Mouse (Mus musculus): ENCODE measurements around the gene Msh3.

Gene Msh3

GRCm38 (mm10) chr13:92330621-92331020, 24.2 kb downstream of the Msh3 start:
- no peak for DNase-seq (ENCODE audit: low spot score in 2 of 2)

DNA sequence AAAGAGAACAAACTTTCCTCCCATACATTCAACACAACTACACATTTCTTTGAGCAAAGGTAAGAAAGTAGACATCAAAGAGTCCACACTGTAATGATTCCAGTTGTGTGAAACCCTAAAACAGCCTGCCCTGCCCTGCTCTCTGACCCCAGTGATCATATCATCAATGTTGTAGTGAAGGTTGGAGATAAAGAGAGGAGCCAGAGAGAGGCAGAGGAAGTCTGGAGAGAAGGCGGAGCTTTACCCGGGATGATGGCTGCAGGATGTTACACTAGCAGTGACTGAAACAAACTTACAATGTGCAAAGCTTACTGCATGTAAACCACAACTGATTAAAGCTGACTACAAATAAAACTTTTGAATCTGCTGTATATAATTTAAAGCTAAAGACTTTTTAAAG, 26.8 kb downstream of the Msh3 start:
- no peak for DNase-seq (ENCODE audit: low spot score in 2 of 2)

DNA sequence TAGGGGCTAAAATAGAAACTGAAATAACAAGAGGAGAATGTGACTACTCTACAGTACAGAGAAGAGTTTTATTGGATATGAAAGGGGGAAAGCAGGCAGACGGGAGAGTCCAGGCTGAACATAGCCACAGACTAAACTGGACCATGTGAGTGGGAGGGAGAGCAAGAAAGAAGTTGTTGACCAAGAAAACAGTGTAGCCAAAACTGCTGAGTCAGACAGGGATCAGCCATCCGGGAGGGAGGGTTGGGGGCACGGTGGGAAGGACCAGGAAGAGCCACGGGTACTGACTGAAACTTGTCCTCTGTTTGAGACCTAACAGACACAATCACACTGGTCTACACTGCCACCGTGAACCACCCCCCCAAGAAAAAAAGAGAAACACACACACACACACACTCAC, 28.8 kb downstream of the Msh3 start:
- DNase-seq (ENCODE audit: low spot score in 2 of 2), result no peak

DNA sequence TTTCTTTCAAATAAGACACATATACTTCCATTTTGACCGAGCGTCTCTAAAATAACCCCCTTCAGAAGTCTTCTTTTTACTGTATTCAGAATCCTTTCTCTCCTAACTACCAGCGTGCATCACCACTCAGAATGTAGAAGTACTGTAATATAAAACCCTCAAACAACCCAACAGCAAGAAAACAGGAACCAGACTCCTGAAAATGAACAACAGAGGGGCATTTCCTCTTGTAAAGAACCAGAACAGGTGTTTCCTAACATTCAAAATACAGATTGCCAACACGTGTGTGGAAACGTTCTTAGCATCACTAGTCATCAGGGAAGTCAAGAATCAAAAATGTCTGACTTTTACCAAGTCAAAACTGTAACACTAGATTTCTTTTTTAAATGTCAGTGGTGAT, 34.0 kb downstream of the Msh3 start:
- DNase-seq (ENCODE audit: low spot score in 2 of 2), result no peak

GRCm38 (mm10) chr13:92314613-92315012, 40.2 kb downstream of the Msh3 start:
- DNase-seq (ENCODE audit: low spot score in 2 of 2), result no peak

GRCm38 (mm10) chr13:92305680-92306079, 49.1 kb downstream of the Msh3 start, which contains the start of gene Gm20379:
TSS of gene Gm20379 (plus strand) at chr13:92305980.
- DNase-seq (ENCODE audit: low spot score in 2 of 2), result no peak

- DNase-seq (ENCODE audit: low spot score in 2 of 2), result no peak
Observed at GRCm38 (mm10) chr13:92304291-92304690, 50.5 kb downstream of the Msh3 start.

GRCm38 (mm10) chr13:92303062-92303948, 51.5 kb downstream of the Msh3 start:
- DNase-seq (ENCODE audit: low spot score in 2 of 2), result no peak

DNA sequence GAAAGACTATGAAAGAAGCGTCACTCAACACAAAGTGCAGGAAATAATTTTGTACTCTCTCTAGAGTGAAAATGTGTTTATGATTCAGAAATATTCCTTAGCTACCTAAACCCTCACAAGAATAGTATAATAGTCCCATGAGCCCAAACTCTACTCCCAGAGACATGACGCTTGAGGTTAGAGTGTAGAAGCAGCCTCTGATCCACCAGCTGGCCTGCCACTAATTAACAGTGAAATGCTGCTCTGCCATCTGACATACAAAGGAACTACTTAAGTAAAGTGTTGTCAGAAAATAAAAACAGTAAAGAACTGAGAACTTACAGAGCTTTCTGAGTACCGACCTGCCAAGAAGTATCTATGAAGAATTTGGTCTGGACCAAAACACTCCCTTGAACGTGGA, 52.3 kb downstream of the Msh3 start:
- no peak for DNase-seq (ENCODE audit: low spot score in 2 of 2)

- DNase-seq (ENCODE audit: low spot score in 2 of 2), result no peak
Observed at GRCm38 (mm10) chr13:92301754-92302153, 53.0 kb downstream of the Msh3 start.

DNA sequence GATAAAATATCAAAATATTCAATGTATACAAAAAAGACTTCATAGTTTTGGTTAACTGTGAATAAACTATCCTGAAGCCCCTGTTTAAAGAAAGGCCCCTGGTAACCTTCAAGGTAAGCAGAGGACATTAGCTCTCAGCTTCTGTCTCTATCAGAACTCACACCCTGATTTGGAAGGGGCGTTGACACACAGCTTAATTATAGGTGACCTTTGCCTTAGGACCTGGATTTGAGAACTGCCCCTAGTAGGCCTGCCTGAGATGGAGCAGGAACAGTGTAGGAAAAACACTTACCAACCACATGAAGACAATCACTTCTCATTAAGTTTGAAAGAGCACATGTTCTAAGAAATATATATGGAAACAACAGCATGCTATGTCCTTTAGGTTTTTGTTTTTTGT, 55.3 kb downstream of the Msh3 start:
- no peak for DNase-seq (ENCODE audit: low spot score in 2 of 2)

GRCm38 (mm10) chr13:92297021-92297420, 57.8 kb downstream of the Msh3 start:
- DNase-seq (ENCODE audit: low spot score in 2 of 2), result no peak

- DNase-seq (ENCODE audit: low spot score in 2 of 2), result no peak
Observed at GRCm38 (mm10) chr13:92296490-92296889, 58.3 kb downstream of the Msh3 start.

DNA sequence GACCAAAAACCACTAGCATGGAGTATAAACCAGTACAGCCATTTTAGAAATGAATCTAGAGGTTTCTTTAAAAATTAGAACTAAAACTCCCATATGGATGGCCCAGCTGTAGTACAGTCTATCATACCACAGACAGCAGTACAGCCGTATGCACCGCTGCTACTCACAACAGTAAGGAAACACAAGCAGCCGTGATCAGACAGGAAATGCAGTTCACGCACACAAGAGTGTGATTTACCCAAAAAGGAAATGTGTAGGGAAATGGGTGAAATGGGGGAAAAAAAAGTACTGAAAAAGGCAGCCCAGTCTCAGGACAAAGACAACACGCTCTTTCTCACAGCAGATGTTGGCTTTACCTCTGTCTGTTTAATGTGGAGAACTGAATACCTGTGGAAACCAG, 60.9 kb downstream of the Msh3 start:
- DNase-seq (ENCODE audit: low spot score in 2 of 2), result no peak

GRCm38 (mm10) chr13:92291605-92292004, 63.2 kb downstream of the Msh3 start:
- DNase-seq (ENCODE audit: low spot score in 2 of 2), result no peak

GRCm38 (mm10) chr13:92277027-92277426, 77.8 kb downstream of the Msh3 start:
- no peak for DNase-seq (ENCODE audit: low spot score in 2 of 2)

- no peak for DNase-seq (ENCODE audit: low spot score in 2 of 2)
Observed at GRCm38 (mm10) chr13:92275292-92275691, 79.5 kb downstream of the Msh3 start.

DNA sequence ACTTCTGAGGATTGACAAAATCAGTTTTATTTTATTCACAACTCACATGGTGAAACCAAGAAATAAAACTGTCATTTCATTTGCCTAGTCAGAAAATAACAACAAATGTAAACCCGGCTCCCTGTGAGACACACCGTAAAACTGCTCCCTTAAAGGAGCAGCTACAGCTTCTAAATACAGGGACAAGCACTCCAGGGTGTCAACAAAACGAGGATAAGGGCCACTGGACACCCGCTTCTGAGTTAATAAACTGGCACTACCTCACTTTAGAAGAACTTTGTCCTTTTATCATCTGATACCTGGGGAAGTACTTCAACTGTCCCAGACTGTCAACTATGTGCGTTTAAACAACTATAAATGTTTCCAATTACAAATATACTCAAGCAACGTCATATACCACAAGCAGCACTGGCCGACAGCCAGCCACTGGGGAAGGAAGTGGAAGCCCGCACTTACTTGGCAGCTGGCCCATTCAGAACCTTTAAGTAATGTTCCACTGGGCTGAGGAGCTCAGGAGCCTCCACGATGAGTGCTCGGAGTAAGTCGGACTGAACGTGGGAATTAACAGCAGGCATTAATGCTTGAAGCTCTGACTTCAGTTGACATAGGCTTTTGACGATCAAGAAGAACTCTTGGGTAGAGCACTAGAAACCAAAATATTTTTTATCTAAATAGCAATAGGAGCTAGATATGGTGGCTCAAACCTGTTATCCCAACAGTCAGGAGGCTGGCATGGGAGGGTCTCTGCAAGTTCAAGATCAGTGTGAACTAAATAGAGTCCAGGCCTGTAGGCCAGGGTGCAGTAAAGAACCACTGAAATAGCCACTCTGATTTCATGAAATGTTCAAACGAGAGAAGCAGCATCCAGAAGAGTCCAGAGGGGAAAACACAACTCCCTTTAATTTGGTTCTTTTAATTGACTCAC, 80.3 kb downstream of the Msh3 start:
- peak; percentile 19 to 25 for DNase-seq (ENCODE audit: low spot score in 2 of 2)

- no peak for DNase-seq (ENCODE audit: low spot score in 2 of 2)
Observed at GRCm38 (mm10) chr13:92267076-92267475, 87.7 kb downstream of the Msh3 start.

- DNase-seq (ENCODE audit: low spot score in 2 of 2), result no peak
Observed at GRCm38 (mm10) chr13:92263566-92263965, 91.2 kb downstream of the Msh3 start.

- no peak for DNase-seq (ENCODE audit: low spot score in 2 of 2)
Observed at GRCm38 (mm10) chr13:92261329-92261728, 93.5 kb downstream of the Msh3 start.

GRCm38 (mm10) chr13:92255480-92255879, 99.3 kb downstream of the Msh3 start:
- DNase-seq (ENCODE audit: low spot score in 2 of 2), result no peak

- DNase-seq (ENCODE audit: low spot score in 2 of 2), result no peak
Observed at GRCm38 (mm10) chr13:92253850-92254249, 101.0 kb downstream of the Msh3 start.

All from urinary bladder, adult 18-20 months (tissue).